Mouse (Mus musculus) kidney, adult 9 months (tissue): ENCODE measurements around the gene Unc93b1.

Experiments used
- DNase-seq: peaks from one replicate; pipeline ENCODE4 v3.0.0; 2022

The Unc93b1 gene

GRCm38 (mm10) chr19:3914535-3914934 is 20.5 kb upstream of the Unc93b1 start:
- DNase-seq = no peak

- no peak for DNase-seq
Observed at GRCm38 (mm10) chr19:3916727-3917126, 18.3 kb upstream of the Unc93b1 start.

GRCm38 (mm10) chr19:3919928-3920327 is 15.1 kb upstream of the Unc93b1 start:
- no peak for DNase-seq

GRCm38 (mm10) chr19:3922661-3923371 is 12.2 kb upstream of the Unc93b1 start:
- no peak for DNase-seq

- no peak for DNase-seq
Observed at GRCm38 (mm10) chr19:3923586-3923985, 11.4 kb upstream of the Unc93b1 start.

GRCm38 (mm10) chr19:3924190-3924589 is 10.8 kb upstream of the Unc93b1 start:
- DNase-seq = no peak

GRCm38 (mm10) chr19:3924868-3925267 is 10.1 kb upstream of the Unc93b1 start:
- no peak for DNase-seq

GRCm38 (mm10) chr19:3925859-3926258 is 9.1 kb upstream of the Unc93b1 start:
- DNase-seq = no peak

- DNase-seq = no peak
Observed at GRCm38 (mm10) chr19:3926279-3926678, 8.7 kb upstream of the Unc93b1 start.

- DNase-seq = no peak
Observed at GRCm38 (mm10) chr19:3926685-3927084, 8.3 kb upstream of the Unc93b1 start.

GRCm38 (mm10) chr19:3927989-3928388 is 7.0 kb upstream of the Unc93b1 start:
- no peak for DNase-seq

- DNase-seq = no peak
Observed at GRCm38 (mm10) chr19:3928779-3929178, 6.2 kb upstream of the Unc93b1 start.

GRCm38 (mm10) chr19:3929211-3929941 is 5.6 kb upstream of the Unc93b1 start, which contains the start of gene Aldh3b1:
Gene Aldh3b1 (minus strand): TSS chr19:3929808.
- peak; percentile 97 for DNase-seq

- no peak for DNase-seq
Observed at GRCm38 (mm10) chr19:3930262-3931057, 4.5 kb upstream of the Unc93b1 start.

- no peak for DNase-seq
Observed at GRCm38 (mm10) chr19:3931716-3932115, 3.3 kb upstream of the Unc93b1 start.

- peak; percentile 75 for DNase-seq
Observed at GRCm38 (mm10) chr19:3935896-3936850, 1.2 kb downstream of the Unc93b1 start.

- DNase-seq = no peak
Observed at GRCm38 (mm10) chr19:3942315-3942714, 7.3 kb downstream of the Unc93b1 start.

- peak; percentile 54 for DNase-seq
Observed at GRCm38 (mm10) chr19:3942986-3943735, 8.2 kb downstream of the Unc93b1 start.

- peak; percentile 84 for DNase-seq
Observed at GRCm38 (mm10) chr19:3945872-3946564, 11.0 kb downstream of the Unc93b1 start.

- peak; percentile 89 for DNase-seq
Observed at GRCm38 (mm10) chr19:3946715-3947114, 11.7 kb downstream of the Unc93b1 start.

- peak; percentile 57 for DNase-seq
Observed at GRCm38 (mm10) chr19:3947813-3948212, 12.8 kb downstream of the Unc93b1 start.
